In the genomic region with DNA sequence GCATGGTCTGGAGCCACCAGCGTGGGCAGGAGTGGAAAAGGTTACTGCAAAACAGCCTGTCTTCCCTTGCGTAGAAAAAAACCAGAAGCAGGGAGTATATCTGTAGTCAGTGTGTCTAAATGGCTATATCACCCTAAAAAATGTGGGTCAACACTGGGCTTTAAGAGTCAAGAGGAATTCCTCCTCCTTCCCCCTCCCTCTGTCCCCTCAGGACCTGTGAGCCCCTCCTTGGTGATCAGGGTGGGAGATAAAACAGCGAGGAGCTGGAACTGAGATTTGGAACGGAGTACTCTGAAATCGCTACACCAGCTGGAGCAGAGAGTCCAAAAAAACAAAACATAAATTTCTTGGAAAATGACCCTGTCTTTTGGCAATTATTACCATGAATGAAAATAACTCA, we compare ENCODE assay signal across 7 mouse cellular contexts. TPM values are rescaled to one million over a fixed set of nuclear protein-coding genes. Genes with fewer than 3 reads are reported as not detected.
DNase-seq lines count a peak whose midpoint lies in the region; ATAC-seq lines count a peak whose summit lies in the region.

No protein-coding gene starts in this region.

- peak; percentile 13 for DNase-seq in kidney, adult 18-20 months
- no peak for DNase-seq in kidney, postnatal 10 days
- peak; percentile 29 for DNase-seq in urinary bladder, postnatal 14 days (ENCODE audit: low spot score)
- no peak for DNase-seq in urinary bladder, postnatal 4 days (ENCODE audit: low spot score in 2 of 2)
- peak; percentile 15 to 55 for DNase-seq in heart, postnatal 36 days
- no peak for DNase-seq in frontal cortex, adult 2 months (ENCODE audit: extremely low spot score in 1 of 2, low spot score in 1 of 2)

- intact Hi-C loops in heart, postnatal 36 days (cut with DNase I) = loop anchor here (1.0 to 5.0 kb wide), 4 partner anchors 50 to 244 kb away; a partner anchor contains a TSS

- WGBS in hindbrain, embryonic 16.5 days = 83% methylated on average over 5 of the region's 5 CpGs

- no peak for ATAC-seq in hindbrain, embryonic 16.5 days

- H3K36me3 ChIP-seq in hindbrain, embryonic 16.5 days (ENCODE audit: control insufficient read depth, insufficient read depth, low read length) = no peaks in the 10 kb centered on the region

- H3K9ac ChIP-seq in hindbrain, embryonic 16.5 days (ENCODE audit: low read depth, low read length) = no peak overlapping the region

- no peaks in the 10 kb centered on the region for H3K27me3 ChIP-seq in hindbrain, embryonic 16.5 days (replicated peaks; ENCODE audit: control insufficient read depth, insufficient read depth, low read length)

- no peaks in the 10 kb centered on the region for H3K4me1 ChIP-seq in hindbrain, embryonic 16.5 days (ENCODE audit: control insufficient read depth, insufficient read depth, low read depth, low read length)

- no peaks in the 10 kb centered on the region for H3K9me3 ChIP-seq in hindbrain, embryonic 16.5 days (ENCODE audit: control insufficient read depth, low read length)

- H3K4me2 ChIP-seq in hindbrain, embryonic 16.5 days (ENCODE audit: low read length) = no peak overlapping the region

- H3K4me3 ChIP-seq in hindbrain, embryonic 16.5 days (ENCODE audit: low read length) = no peak overlapping the region

- no peak overlapping the region for H3K27ac ChIP-seq in hindbrain, embryonic 16.5 days (ENCODE audit: low read depth, low read length)

RNA-seq across cellular contexts. Expression of a gene that starts 50.3 kb away (rescaled TPM):
- 10 to 100 TPM; 19.8 to 20.8 TPM for total RNA-seq in heart, postnatal 36 days (2021)
- polyA plus RNA-seq in hindbrain, embryonic 16.5 days (2015; fragmentation: Nextera tagmentation; extraction: Ambion mirVana) = 6.3 and 7.9 TPM in 2 replicates
- 5.0 and 5.5 TPM in 2 replicates for polyA plus RNA-seq in frontal cortex, adult 2 months (2012; rRNA removed)

RNA-seq across cellular contexts. Expression of a gene that starts 56.3 kb away (rescaled TPM):
- total RNA-seq in heart, postnatal 36 days (2021) = 10 to 100 TPM; 10.8 to 15.2 TPM
- polyA plus RNA-seq in hindbrain, embryonic 16.5 days (2015; fragmentation: Nextera tagmentation; extraction: Ambion mirVana) = 24.0 and 29.5 TPM in 2 replicates
- polyA plus RNA-seq in frontal cortex, adult 2 months (2012; rRNA removed) = 27.0 and 27.1 TPM in 2 replicates

Comparison
In these comparisons a context has a peak if more than half of its experiments do, and no peak if none do; other contexts are left out.
1. DNase-seq: peak in kidney, adult 18-20 months (single experiment), urinary bladder, postnatal 14 days (single experiment) and heart, postnatal 36 days (2 of 2); none in kidney, postnatal 10 days (single experiment), urinary bladder, postnatal 4 days (0 of 2) and frontal cortex, adult 2 months (0 of 2).